Mouse (Mus musculus) myocyte (in vitro differentiated cells): ENCODE data around the gene Ubxn6. TPM values are rescaled to one million over a fixed set of nuclear protein-coding genes. Genes with fewer than 3 reads are reported as not detected.

ENCODE experiments used
- H3K27me3 ChIP-seq: one replicate; pipeline ENCODE4 v1.6.1; 2011; ENCODE audit not compliant: control insufficient read depth, insufficient read depth, insufficient read length
- H3K36me3 ChIP-seq: one replicate; pipeline ENCODE4 v1.6.1; 2011; ENCODE audit not compliant: control insufficient read depth, insufficient read depth
- H3K4me2 ChIP-seq: one replicate; pipeline ENCODE4 v1.6.1; 2011; ENCODE audit warnings: low read depth, control low read depth
- H3K4me3 ChIP-seq: one replicate; pipeline ENCODE4 v1.5.1; 2011; ENCODE audit warnings: mild to moderate bottlenecking, control low read depth, moderate library complexity
- H3K79me2 ChIP-seq: one replicate; pipeline ENCODE4 v1.6.1; 2011; ENCODE audit not compliant: control insufficient read depth, insufficient read depth
- H3ac ChIP-seq: one replicate; pipeline ENCODE4 v1.6.1; 2011; ENCODE audit not compliant: control insufficient read depth, insufficient read length
- CEBPB ChIP-seq: IDR thresholded peaks from 2 replicates; pipeline ENCODE4 v1.6.1; 2011; ENCODE audit warnings: mild to moderate bottlenecking, moderate library complexity; ENCODE audit not compliant: poor library complexity, insufficient read depth, severe bottlenecking
- E2F4 ChIP-seq: IDR thresholded peaks from one replicate; pipeline ENCODE4 v1.6.1; 2011; ENCODE audit warnings: mild to moderate bottlenecking, control low read depth, moderate library complexity; ENCODE audit not compliant: insufficient read depth
- MAX ChIP-seq: IDR thresholded peaks from one replicate; pipeline ENCODE4 v1.6.1; 2011; ENCODE audit warnings: low read depth, mild to moderate bottlenecking, control low read depth
- MYOD1 ChIP-seq, 3 experiments: IDR thresholded peaks; one replicate each; pipeline ENCODE4 v1.6.1; 2011; ENCODE audit warnings: control low read depth in 2 of 3, low read depth in 2 of 3, mild to moderate bottlenecking in 2 of 3, moderate library complexity in 1 of 3; ENCODE audit not compliant: insufficient read length in 2 of 3, control insufficient read depth in 1 of 3
- MYOG ChIP-seq, 3 experiments: IDR thresholded peaks; one replicate each; pipeline ENCODE4 v1.6.1; 2011; ENCODE audit warnings: control low read depth in 2 of 3, low read depth in 2 of 3, mild to moderate bottlenecking in 2 of 3; ENCODE audit not compliant: insufficient read length in 2 of 3, control insufficient read depth in 1 of 3, insufficient read depth in 1 of 3
- POLR2A ChIP-seq: IDR thresholded peaks from one replicate; pipeline ENCODE4 v1.6.1; 2011; ENCODE audit warnings: low read depth, mild to moderate bottlenecking, control low read depth, moderate library complexity; ENCODE audit not compliant: insufficient read length
- POLR2AphosphoS2 ChIP-seq: IDR thresholded peaks from one replicate; pipeline ENCODE4 v1.6.1; 2011; ENCODE audit warnings: low read depth, control low read depth; ENCODE audit not compliant: insufficient read length
- REST ChIP-seq: IDR thresholded peaks from one replicate; pipeline ENCODE4 v1.6.1; 2011; ENCODE audit warnings: mild to moderate bottlenecking, control low read depth, moderate library complexity; ENCODE audit not compliant: insufficient read depth, insufficient read length
- SRF ChIP-seq: IDR thresholded peaks from one replicate; pipeline ENCODE4 v1.6.1; 2011; ENCODE audit warnings: low read depth; ENCODE audit not compliant: control insufficient read depth, insufficient read length
- TCF12 ChIP-seq: IDR thresholded peaks from one replicate; pipeline ENCODE4 v1.6.1; 2011; ENCODE audit warnings: mild to moderate bottlenecking, control low read depth; ENCODE audit not compliant: poor library complexity, insufficient read depth, severe bottlenecking
- TCF3 ChIP-seq: IDR thresholded peaks from one replicate; pipeline ENCODE4 v1.6.1; 2011; ENCODE audit warnings: low read depth, control low read depth; ENCODE audit not compliant: insufficient read length
- USF1 ChIP-seq: IDR thresholded peaks from one replicate; pipeline ENCODE4 v1.6.1; 2011; ENCODE audit warnings: low read depth, mild to moderate bottlenecking, control low read depth, moderate library complexity
- polyA plus RNA-seq: library from polyadenylated mRNA; unstranded; fragments of >200 nt; fragmentation: generic; extraction: Trizol; gene quantifications from one replicate; pipeline ENCODE4 v1.2.1, GENCODE M21; 2012; ENCODE audit warnings: missing spikeins

Gene Ubxn6
- polyA plus RNA-seq, 1 experiment, result 54.3 TPM

DNA sequence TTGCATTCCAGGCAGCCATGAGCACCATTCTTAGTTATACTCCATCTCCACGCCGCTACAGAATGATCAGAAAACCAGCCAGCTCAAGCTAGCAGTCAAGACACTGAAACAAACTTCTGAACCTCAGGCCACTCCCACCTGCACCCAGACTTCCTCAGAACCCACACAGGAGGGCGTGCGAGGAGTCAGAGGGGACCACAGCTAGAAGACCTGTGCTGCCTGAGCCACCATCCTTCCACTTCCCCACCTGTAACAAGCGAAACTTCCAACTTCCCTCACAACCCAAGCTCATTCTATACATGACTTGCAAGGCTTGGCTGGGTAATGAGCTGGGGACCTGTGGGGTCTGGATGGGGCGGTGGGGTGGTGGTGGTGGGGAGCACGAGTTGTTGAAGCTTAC lies 42.0 kb downstream of the Ubxn6 start:
- Histone ChIP-seq H3K4me2 (no peak overlapping the region), H3K79me2 (peaks cover 83% of the 10 kb centered on the region), H3K4me3 (no peak overlapping the region), H3ac (no peak overlapping the region), H3K27me3 (no peaks in the 10 kb centered on the region), H3K36me3 (peaks cover 5% of the 10 kb centered on the region)
- TF ChIP-seq MYOD1 (IDR thresholded peaks at IDR 0.05; ENCODE audit: control insufficient read depth in 1 of 3, insufficient read length in 2 of 3, low read depth in 2 of 3) (no peak), SRF (no peak), MYOG (IDR thresholded peaks at IDR 0.05; ENCODE audit: control insufficient read depth in 1 of 3, insufficient read depth in 1 of 3, insufficient read length in 2 of 3, low read depth in 2 of 3) (no peak), E2F4 (no peak), CEBPB (no peak), MAX (no peak), TCF3 (no peak), TCF12 (no peak), REST (no peak), POLR2AphosphoS2 (no peak), USF1 (no peak), POLR2A (no peak)

GRCm38 (mm10) chr17:56032127-56032733 lies 42.6 kb downstream of the Ubxn6 start:
- H3K4me2 ChIP-seq, result peak overlapping the region; percentile 35
- H3K36me3 ChIP-seq, result peaks cover 5% of the 10 kb centered on the region
- no peak overlapping the region for H3K4me3 ChIP-seq
- H3K79me2 ChIP-seq, result peaks cover 89% of the 10 kb centered on the region
- no peak overlapping the region for H3ac ChIP-seq
- H3K27me3 ChIP-seq, result no peaks in the 10 kb centered on the region
- TF ChIP-seq USF1 (no peak), SRF (no peak), POLR2AphosphoS2 (no peak), TCF12 (no peak), REST (no peak), TCF3 (no peak), CEBPB (no peak), MYOD1 (IDR thresholded peaks at IDR 0.05; ENCODE audit: control insufficient read depth in 1 of 3, insufficient read length in 2 of 3, low read depth in 2 of 3) (no peak), E2F4 (no peak), MYOG (IDR thresholded peaks at IDR 0.05; ENCODE audit: control insufficient read depth in 1 of 3, insufficient read depth in 1 of 3, insufficient read length in 2 of 3, low read depth in 2 of 3) (no peak), POLR2A (no peak), MAX (no peak)

DNA sequence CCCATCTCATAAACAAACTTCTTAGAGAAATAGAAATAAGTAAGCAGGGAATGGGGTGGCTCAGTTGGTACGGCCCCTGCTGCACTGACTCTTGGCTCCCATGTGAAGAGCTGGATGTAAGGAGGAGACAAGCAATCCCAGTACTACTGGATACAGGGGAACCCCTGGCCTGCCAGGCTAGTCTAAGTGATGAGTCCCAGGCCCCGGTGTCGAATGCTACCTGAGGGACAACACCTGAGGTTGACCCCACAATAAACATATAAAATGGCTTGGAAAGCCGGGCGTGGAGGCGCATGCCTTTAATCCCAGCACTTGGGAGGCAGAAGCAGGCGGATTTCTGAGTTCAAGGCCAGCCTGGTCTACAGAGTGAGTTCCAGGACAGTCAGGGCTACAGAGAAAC lies 43.4 kb downstream of the Ubxn6 start:
- peaks cover 5% of the 10 kb centered on the region for H3K36me3 ChIP-seq
- no peak overlapping the region for H3K4me3 ChIP-seq
- H3K79me2 ChIP-seq, result peaks cover 96% of the 10 kb centered on the region
- no peaks in the 10 kb centered on the region for H3K27me3 ChIP-seq
- TF ChIP-seq MYOD1 (IDR thresholded peaks at IDR 0.05; ENCODE audit: control insufficient read depth in 1 of 3, insufficient read length in 2 of 3, low read depth in 2 of 3) (no peak), REST (no peak), SRF (no peak)
- peak overlapping the region; percentile 50 for H3K4me2 ChIP-seq
- H3ac ChIP-seq, result no peak overlapping the region

GRCm38 (mm10) chr17:56030919-56031318 lies 43.9 kb downstream of the Ubxn6 start:
- Histone ChIP-seq H3K4me3 (no peak overlapping the region), H3K36me3 (peaks cover 5% of the 10 kb centered on the region), H3ac (no peak overlapping the region), H3K27me3 (no peaks in the 10 kb centered on the region), H3K79me2 (peaks cover 95% of the 10 kb centered on the region), H3K4me2 (peak overlapping the region; percentile 50)
- no peak for TF ChIP-seq USF1
- peak; percentile 17 to 90 (median 28) for TF ChIP-seq MYOG (IDR thresholded peaks at IDR 0.05; ENCODE audit: control insufficient read depth in 1 of 3, insufficient read depth in 1 of 3, insufficient read length in 2 of 3, low read depth in 2 of 3)
- peak; percentile 3 for TF ChIP-seq TCF3
- TF ChIP-seq CEBPB, result peak; percentile 62
- TF ChIP-seq MAX, result no peak
- no peak for TF ChIP-seq E2F4
- peak; percentile 24 to 75 (median 61) for TF ChIP-seq MYOD1 (IDR thresholded peaks at IDR 0.05; ENCODE audit: control insufficient read depth in 1 of 3, insufficient read length in 2 of 3, low read depth in 2 of 3)
- TF ChIP-seq TCF12, result peak; percentile 49

DNA sequence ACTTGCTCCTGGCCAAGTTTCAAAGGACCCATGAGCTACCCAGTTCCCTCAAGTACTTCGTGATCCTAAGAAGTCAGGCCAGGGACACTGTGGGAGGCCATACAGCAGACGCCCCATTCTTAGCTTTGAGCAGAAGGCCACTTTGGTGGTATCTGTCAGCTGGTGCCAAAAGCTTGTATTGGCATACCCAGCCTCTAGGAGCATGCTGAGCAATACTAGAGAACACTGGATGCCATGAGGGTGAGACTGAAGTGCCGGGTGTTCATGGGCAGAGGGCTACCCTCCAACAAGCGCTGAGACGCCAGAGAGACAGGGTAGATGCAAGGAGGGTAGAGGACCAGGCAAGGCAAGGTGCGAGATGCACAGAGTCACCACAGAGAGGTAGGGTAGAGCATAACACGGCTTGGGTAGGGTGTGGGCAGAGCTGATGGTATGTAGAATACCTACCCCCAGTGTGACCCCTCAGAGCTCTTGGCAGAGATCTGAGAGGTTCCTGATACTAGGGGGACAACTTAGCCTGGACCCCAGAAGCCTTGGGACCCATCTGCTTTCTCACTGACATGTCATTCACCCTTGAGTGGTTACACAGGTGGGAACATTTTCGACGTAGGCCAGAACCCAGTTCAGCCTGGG lies 44.5 kb downstream of the Ubxn6 start:
- H3K27me3 ChIP-seq, result no peaks in the 10 kb centered on the region

More for the DNA sequence above, 44.5 kb downstream of the Ubxn6 start:
- H3K36me3 ChIP-seq, result peaks cover 5% of the 10 kb centered on the region
- TF ChIP-seq MYOD1 (IDR thresholded peaks at IDR 0.05; ENCODE audit: control insufficient read depth in 1 of 3, insufficient read length in 2 of 3, low read depth in 2 of 3), result no peak
- no peak for TF ChIP-seq TCF3
- TF ChIP-seq CEBPB, result no peak
- TF ChIP-seq USF1, result no peak
- no peak overlapping the region for H3ac ChIP-seq
- peak overlapping the region; percentile 50 for H3K4me2 ChIP-seq
- H3K79me2 ChIP-seq, result peaks cover 95% of the 10 kb centered on the region
- H3K4me3 ChIP-seq, result no peak overlapping the region
